Mouse (Mus musculus) ovary, adult 18-20 months (tissue): ENCODE results near the gene Mpp6.

Experiments
- DNase-seq: peaks from one replicate; pipeline ENCODE4 v3.0.0; 2022; ENCODE audit warnings: low spot score, mixed read lengths

The Mpp6 gene

GRCm38 (mm10) chr6:50228180-50228579 is 118.1 kb downstream of the Mpp6 start:
- no peak for DNase-seq

- no peak for DNase-seq
These were observed 121.2 kb downstream of the Mpp6 start for GRCm38 (mm10) chr6:50231288-50231687.

GRCm38 (mm10) chr6:50232984-50233383 is 122.9 kb downstream of the Mpp6 start:
- no peak for DNase-seq

- no peak for DNase-seq
These were observed 127.9 kb downstream of the Mpp6 start for GRCm38 (mm10) chr6:50237963-50238362.

- no peak for DNase-seq
These were observed 129.9 kb downstream of the Mpp6 start for GRCm38 (mm10) chr6:50239902-50240301.

- no peak for DNase-seq
These were observed 130.4 kb downstream of the Mpp6 start for GRCm38 (mm10) chr6:50240437-50240836.

GRCm38 (mm10) chr6:50244126-50244525 is 134.1 kb downstream of the Mpp6 start:
- no peak for DNase-seq

GRCm38 (mm10) chr6:50244967-50245366 is 134.9 kb downstream of the Mpp6 start:
- no peak for DNase-seq

- no peak for DNase-seq
These were observed 137.3 kb downstream of the Mpp6 start for GRCm38 (mm10) chr6:50247356-50247755.

- DNase-seq = no peak
These were observed 137.8 kb downstream of the Mpp6 start for GRCm38 (mm10) chr6:50247791-50248190.
